Mouse (Mus musculus) olfactory bulb, adult 2 months (tissue): Measurements from ENCODE around the gene Hnf1b. TPM values are rescaled to one million over a fixed set of nuclear protein-coding genes. Genes with fewer than 3 reads are reported as not detected.

Source experiments
- H3K27ac ChIP-seq: fragments of 200-500 bp; 2 replicates; pipeline ENCODE4 v1.5.1; 2012; ENCODE audit warnings: low read depth, low read length; ENCODE audit not compliant: insufficient read depth
- H3K4me1 ChIP-seq: fragments of 200-500 bp; 2 replicates; pipeline ENCODE4 v1.6.1; 2012; ENCODE audit warnings: low read length; ENCODE audit not compliant: control insufficient read depth, insufficient read depth
- H3K4me3 ChIP-seq: fragments of 200-500 bp; 2 replicates; pipeline ENCODE4 v1.5.1; 2012; ENCODE audit warnings: mild to moderate bottlenecking, low read depth, low read length, moderate library complexity; ENCODE audit not compliant: insufficient read depth
- CTCF ChIP-seq: fragments of 200-500 bp; IDR thresholded peaks from 2 replicates; pipeline ENCODE4 v1.5.1; 2012; ENCODE audit warnings: low read depth, mild to moderate bottlenecking, low read length, moderate library complexity; ENCODE audit not compliant: insufficient read depth
- POLR2A ChIP-seq: fragments of 200-500 bp; IDR thresholded peaks from 2 replicates; pipeline ENCODE4 v1.6.1; 2012; ENCODE audit warnings: mild to moderate bottlenecking, low read depth, low read length, moderate library complexity; ENCODE audit not compliant: insufficient read depth
- WGBS: fragments of 180-500 bp; shearing (Covaris S2); methylation state at CpG from one replicate; pipeline ENCODE4 v1.1.7; 2018; 5-methylcytosine and 5-hydroxymethylcytosine counted together
- polyA plus RNA-seq: library from polyadenylated mRNA; stranded (reverse); fragments of >200 nt; gene quantifications from 2 replicates; pipeline ENCODE4 v1.2.4, GENCODE M21; 2012; ENCODE audit warnings: low replicate concordance; ENCODE audit not compliant: missing spikeins, insufficient read depth, insufficient read length

Hnf1b gene
- polyA plus RNA-seq, 1 experiment = not detected

DNA sequence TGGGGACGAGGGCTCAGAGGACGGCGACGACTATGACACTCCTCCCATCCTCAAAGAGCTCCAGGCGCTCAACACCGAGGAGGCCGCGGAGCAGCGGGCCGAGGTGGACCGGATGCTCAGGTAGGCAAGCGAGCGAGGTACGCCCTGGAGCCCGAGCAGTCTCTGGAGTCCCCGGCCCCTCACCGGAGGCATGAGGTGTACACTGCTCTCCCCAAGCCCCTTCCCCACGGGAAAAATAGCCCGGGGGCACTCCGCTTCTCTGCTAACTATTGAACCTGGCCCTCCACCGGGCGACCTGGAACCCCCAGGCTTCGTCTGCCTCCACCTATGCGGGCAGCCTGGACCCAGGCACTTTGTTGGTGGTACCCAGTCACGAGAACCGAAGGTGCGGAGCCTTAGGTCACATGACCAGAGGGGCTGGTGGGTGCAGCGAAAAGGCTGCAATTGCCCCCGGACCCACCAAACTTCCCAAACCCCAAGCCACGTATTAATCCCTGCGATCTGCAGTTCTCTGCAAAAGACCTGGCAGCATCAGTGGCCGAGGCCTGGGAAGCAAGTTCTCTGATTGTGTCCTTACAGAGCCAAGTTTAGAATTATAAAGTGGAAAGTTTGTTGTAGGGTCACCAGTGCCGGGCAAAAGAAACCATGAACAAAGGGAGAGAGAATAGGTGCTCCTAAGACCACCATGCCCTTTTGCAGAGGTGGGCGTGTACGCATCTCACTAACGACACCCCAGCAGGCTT lies 1.6 kb downstream of the Hnf1b start:
- H3K4me1 ChIP-seq = peaks cover 2% of the 10 kb centered on the region; the same call in 1 of the 2 replicates
- 3% methylated on average over 36 of the region's 36 CpGs for WGBS
- no peak overlapping the region for H3K4me3 ChIP-seq
- TF ChIP-seq CTCF (no peak), POLR2A (no peak)
- H3K27ac ChIP-seq = no peak overlapping the region

DNA sequence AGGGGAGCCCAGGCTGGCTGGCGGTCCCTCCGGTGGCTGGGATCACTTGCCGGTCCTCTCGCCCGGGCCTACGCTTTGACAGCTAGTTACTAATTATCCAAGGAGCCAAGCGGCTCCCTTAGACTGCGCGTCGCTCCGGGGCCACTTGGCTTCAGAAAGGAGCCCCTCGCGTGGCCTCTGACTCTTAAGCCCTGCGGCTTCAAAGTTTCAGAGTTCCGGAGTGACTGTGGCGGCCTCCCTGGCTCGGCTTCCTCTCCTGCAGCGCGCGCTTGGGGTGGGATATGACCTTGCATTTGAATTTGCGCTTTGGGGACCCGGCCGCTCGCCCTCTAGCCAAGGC lies 2.1 kb downstream of the Hnf1b start:
- Histone ChIP-seq H3K4me3 (no peak overlapping the region), H3K4me1 (peaks cover 2% of the 10 kb centered on the region; the same call in 1 of the 2 replicates), H3K27ac (no peak overlapping the region)
- TF ChIP-seq POLR2A (no peak), CTCF (no peak)
- WGBS = 3% methylated on average over 24 of the region's 24 CpGs

DNA sequence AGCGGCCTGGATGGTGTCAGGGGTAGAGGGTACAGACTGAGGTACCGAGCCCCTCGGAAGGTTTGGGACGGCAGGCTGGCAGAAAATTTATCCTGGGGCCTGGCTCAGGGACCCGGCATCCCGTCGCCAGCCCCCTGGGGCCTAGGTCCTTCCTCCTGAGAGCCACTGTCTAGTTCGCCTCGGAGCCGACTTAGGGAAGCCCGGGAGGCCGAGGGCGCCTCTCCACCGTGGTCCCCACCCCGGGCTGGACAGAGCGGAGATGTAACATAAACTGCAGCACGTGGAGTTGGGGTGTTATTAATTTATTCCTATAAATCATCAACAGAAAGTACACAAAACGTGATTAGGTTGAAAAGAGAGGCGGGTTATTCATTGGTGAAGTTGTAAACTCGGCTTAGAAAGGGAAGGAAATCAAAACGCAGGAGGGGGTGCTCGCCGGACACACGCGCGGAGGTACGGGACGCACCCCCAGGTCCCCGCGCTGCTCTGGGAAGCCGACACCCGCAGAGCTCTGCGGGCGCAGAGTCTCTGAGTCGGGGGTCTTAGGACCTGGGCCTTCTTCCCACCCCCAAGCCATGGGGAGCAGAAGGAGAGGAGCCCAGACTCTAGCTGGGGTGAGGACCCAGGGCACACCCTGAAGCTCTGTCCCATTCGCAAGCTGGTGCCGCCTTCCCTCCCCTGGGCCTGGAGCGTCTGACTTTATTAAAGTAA lies 2.8 kb downstream of the Hnf1b start:
- 2% methylated on average over 38 of the region's 38 CpGs for WGBS
- Histone ChIP-seq H3K4me3 (no peak overlapping the region), H3K4me1 (peaks cover 2% of the 10 kb centered on the region; the same call in 1 of the 2 replicates), H3K27ac (no peak overlapping the region)
- TF ChIP-seq POLR2A (no peak), CTCF (no peak)

DNA sequence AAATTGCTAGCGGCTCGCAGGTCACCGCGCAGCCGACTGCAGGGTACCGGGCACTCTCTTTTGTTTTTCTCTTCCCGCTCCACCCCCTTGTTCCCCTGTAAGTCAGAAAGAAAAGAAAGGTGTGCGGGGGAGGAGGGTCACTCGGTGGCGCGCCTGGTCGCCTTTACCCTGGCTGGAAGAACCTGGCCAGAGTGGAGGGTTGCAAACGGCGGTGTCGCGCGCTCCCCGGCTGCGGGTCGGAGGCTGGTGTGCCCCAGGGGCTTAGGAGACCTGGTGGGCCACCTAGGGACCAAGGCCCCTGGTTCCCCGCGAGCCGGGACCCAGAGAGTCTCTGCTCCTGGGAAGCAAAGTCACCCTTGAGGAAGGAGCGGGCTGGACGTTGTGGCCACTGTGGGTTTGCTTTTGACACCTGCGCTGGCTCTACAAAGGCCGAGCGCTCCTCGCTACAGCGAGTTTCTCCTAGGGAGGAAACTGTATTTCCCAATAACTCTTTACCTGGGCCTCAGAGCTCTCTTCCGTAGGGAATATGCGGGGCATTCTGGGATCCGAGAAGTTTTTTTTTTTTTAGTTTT lies 3.4 kb downstream of the Hnf1b start:
- WGBS = 3% methylated on average over 33 of the region's 33 CpGs
- no peak overlapping the region for H3K4me3 ChIP-seq
- H3K27ac ChIP-seq = no peak overlapping the region
- TF ChIP-seq POLR2A = no peak
- TF ChIP-seq CTCF = no peak
- peaks cover 2% of the 10 kb centered on the region; the same call in 1 of the 2 replicates for H3K4me1 ChIP-seq

DNA sequence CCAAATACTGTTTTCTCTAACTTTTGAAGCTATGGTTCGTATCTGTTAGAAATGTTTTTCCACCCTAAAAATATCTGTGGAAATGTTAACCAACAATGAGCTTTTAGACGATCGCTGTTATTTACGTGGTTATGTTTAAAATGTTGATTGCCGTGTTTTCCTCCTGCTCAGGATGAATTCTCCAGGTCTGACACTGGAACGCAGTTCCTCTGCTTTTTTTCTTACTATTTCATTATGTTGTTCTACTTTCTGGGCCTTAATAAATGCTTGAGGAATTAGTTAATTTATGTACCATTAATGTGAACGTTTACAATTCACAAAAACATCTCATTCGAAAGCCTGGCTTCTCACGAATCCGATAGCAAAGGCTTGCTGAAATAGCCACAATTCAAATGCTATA lies 4.2 kb downstream of the Hnf1b start:
- TF ChIP-seq CTCF (no peak), POLR2A (no peak)
- H3K4me1 ChIP-seq = peaks cover 2% of the 10 kb centered on the region; the same call in 1 of the 2 replicates
- 8% methylated on average over 10 of the region's 10 CpGs for WGBS
- no peak overlapping the region for H3K4me3 ChIP-seq
- no peak overlapping the region for H3K27ac ChIP-seq

DNA sequence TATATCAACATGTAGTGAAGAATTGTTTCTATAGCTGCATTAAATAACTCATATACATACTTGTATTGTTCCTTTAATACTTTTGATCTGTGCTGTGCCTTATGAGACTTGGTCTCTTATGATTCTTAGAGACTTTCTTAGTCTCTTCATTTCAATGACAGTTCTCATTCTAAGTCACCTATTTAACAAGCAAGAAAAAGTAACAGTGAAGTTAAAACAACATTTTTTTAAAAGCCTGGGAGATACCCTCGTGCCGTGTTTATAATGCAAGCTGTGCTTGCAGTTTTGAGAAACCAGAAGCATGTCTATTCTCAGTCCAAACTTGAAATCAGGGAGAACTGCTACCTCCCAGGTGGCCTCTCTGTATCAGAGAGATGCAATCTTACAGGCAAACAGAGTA lies 4.8 kb downstream of the Hnf1b start:
- H3K4me1 ChIP-seq = peaks cover 2% of the 10 kb centered on the region; the same call in 1 of the 2 replicates
- WGBS = 14% methylated on average over 2 of the region's 2 CpGs
- H3K4me3 ChIP-seq = no peak overlapping the region
- TF ChIP-seq CTCF (no peak), POLR2A (no peak)
- no peak overlapping the region for H3K27ac ChIP-seq

DNA sequence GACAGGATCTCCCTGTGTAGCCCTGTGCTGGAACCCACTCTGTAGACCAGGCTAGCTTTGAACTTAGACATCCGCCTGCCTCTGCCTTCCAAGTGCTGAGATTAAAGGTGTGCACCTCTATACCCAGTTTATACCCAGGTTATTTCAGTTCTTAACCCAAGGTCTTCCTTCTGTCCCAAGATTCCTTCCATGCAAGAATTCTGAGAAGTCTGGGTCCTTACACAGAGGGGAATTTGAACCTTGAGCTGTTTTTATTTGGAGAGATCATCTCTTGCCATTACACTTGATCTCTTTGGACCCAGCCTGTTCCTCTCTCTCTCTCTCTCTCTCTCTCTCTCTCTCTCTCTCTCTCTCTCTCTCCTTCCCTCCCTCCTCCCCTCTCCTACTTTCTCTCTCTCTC lies 7.4 kb downstream of the Hnf1b start:
- Histone ChIP-seq H3K27ac (no peak overlapping the region), H3K4me1 (no peaks in the 10 kb centered on the region; the same call in 1 of the 2 replicates), H3K4me3 (no peak overlapping the region)
- TF ChIP-seq CTCF (no peak), POLR2A (no peak)
- 93% methylated on average over 1 of the region's 1 CpGs for WGBS

DNA sequence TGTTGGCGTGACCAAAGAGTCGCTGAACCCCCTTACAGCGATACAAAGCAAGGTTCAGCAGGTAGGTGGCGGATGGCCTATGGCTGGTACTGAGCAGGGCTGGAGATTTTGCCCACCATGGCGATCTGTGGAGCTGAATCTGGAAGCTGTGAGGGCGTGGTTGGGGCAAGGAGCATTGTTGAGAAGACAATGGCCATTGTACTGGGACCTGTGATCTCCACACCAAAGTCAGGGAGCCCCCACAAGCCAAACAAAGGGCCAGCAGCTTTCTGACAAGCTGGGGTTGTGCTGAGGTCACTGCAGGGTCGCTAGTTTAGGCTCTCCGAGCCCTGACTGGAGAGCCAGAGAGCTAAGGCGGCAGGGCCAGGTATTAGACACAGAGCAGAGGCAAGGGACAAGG lies 15.4 kb downstream of the Hnf1b start:
- 59% methylated on average over 9 of the region's 9 CpGs for WGBS
- no peak overlapping the region for H3K27ac ChIP-seq
- H3K4me3 ChIP-seq = no peak overlapping the region
- TF ChIP-seq CTCF = no peak
- no peak for TF ChIP-seq POLR2A
- H3K4me1 ChIP-seq = no peaks in the 10 kb centered on the region

DNA sequence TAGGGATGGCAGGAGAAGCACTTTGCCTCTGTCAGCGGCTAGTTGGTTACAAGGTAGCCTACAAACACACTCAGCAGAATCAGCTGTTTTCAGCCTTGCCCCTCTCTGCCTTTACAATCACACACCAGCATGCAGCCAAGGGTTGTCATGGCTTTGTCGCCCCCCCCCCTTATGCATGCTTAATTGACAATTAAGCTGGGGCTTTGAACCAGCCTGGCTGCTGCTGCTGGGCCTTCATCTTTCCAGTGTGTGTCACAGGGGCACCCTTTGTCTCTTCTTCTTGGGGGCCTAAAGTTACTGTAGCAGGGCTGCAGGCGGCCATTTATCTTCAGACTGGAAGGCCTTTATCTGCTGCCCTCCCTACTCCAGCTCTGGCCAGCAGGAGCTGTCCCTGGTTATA lies 17.7 kb downstream of the Hnf1b start:
- Histone ChIP-seq H3K27ac (no peak overlapping the region), H3K4me1 (no peaks in the 10 kb centered on the region), H3K4me3 (no peak overlapping the region)
- WGBS = 61% methylated on average over 3 of the region's 3 CpGs
- TF ChIP-seq POLR2A (no peak), CTCF (no peak)
